Mouse (Mus musculus) olfactory bulb, adult 2 months (tissue): ENCODE results near the gene Etfb.

Source experiments
- CTCF ChIP-seq: fragments of 200-500 bp; IDR thresholded peaks from 2 replicates; pipeline ENCODE4 v1.5.1; 2012; ENCODE audit warnings: low read depth, mild to moderate bottlenecking, low read length, moderate library complexity; ENCODE audit not compliant: insufficient read depth
- POLR2A ChIP-seq: fragments of 200-500 bp; IDR thresholded peaks from 2 replicates; pipeline ENCODE4 v1.6.1; 2012; ENCODE audit warnings: mild to moderate bottlenecking, low read depth, low read length, moderate library complexity; ENCODE audit not compliant: insufficient read depth

DNA sequence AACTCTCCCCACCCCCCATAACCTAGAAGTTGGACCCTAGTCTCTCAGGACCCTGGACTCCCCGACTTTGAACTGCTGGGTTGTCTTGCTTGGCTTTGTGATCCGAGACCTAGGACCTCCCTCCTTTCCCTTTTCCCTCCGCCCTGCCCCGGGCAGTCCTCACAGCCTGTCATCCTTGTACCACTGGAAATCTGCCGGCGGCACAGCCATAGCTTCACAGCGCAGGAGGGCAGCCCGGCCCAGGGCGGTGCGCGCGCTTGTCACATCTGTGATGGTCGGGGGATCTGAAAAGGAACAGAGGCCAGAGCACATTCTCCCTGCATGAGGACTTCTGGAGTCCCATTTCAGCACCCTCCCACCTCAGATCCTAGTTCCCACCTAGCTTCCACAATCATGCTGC, 32.5 kb downstream of the Etfb start:
- TF ChIP-seq CTCF (no peak), POLR2A (no peak)
